Mouse (Mus musculus) stomach, postnatal 0 days (tissue): ENCODE results near the gene Exosc1.
"Not testable (repeated sequence)": the region's sequence is repeated elsewhere in the genome, so short reads cannot be mapped to it uniquely, and the experiment has no call there.

Experiments
- CTCF ChIP-seq: IDR thresholded peaks from 2 replicates; pipeline ENCODE4 v1.5.1; 2016; ENCODE audit warnings: antibody characterized with exemption, low read depth, mild to moderate bottlenecking, moderate library complexity
- EP300 ChIP-seq: optimal IDR thresholded peaks from 2 replicates; pipeline ENCODE3; 2016; ENCODE audit warnings: antibody characterized with exemption

DNA sequence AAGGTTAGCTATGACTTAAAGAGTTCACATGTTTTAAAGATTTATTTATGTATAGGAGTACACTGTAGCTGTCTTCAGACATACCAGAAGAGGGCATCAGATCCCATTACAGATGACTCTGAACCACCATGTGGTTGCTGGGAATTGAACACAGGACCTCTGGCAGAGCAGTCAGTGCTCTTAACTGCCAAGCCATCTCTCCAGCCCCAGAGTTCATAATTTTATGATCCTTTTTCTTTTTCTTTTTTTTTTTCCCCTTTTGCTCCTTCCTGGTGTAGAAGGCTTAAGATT lies 18.7 kb downstream of the Exosc1 start:
- TF ChIP-seq CTCF, EP300: not testable (repeated sequence)
